Mouse (Mus musculus) liver, embryonic 15.5 days (tissue): ENCODE measurements around the gene Vmn1r207-ps. TPM values are rescaled to one million over a fixed set of nuclear protein-coding genes. Genes with fewer than 3 reads are reported as not detected.
"Not testable (repeated sequence)": the region's sequence is repeated elsewhere in the genome, so short reads cannot be mapped to it uniquely, and the experiment has no call there.

ENCODE experiments used
- ATAC-seq: fragments of 200-750 bp; cut with Nextera tagmentation; 2 replicates; pipeline ENCODE4 v1.8.0; 2017; ENCODE audit warnings: moderate number of reproducible peaks, mild to moderate bottlenecking, moderate library complexity; ENCODE audit not compliant: insufficient read depth
- H3K27ac ChIP-seq: fragments of 300-500 bp; sonication (generic); replicated peaks from 2 replicates; pipeline ENCODE4 v1.5.1; 2015; ENCODE audit warnings: mild to moderate bottlenecking, inconsistent platforms
- H3K27me3 ChIP-seq: fragments of 300-500 bp; sonication (generic); 2 replicates; pipeline ENCODE4 v1.6.1; 2015; ENCODE audit warnings: mild to moderate bottlenecking, inconsistent platforms
- H3K36me3 ChIP-seq: fragments of 300-500 bp; sonication (generic); replicated peaks from 2 replicates; pipeline ENCODE4 v1.6.1; 2015; ENCODE audit warnings: moderate library complexity, mild to moderate bottlenecking, inconsistent platforms
- H3K4me1 ChIP-seq: fragments of 300-500 bp; sonication (generic); replicated peaks from 2 replicates; pipeline ENCODE4 v1.6.1; 2015; ENCODE audit warnings: inconsistent platforms
- H3K4me2 ChIP-seq: fragments of 300-500 bp; sonication (generic); 2 replicates; pipeline ENCODE4 v1.6.1; 2015; ENCODE audit warnings: moderate library complexity, mild to moderate bottlenecking, inconsistent platforms
- H3K4me3 ChIP-seq: fragments of 300-500 bp; sonication (generic); replicated peaks from 2 replicates; pipeline ENCODE4 v1.5.1; 2015; ENCODE audit warnings: mild to moderate bottlenecking, inconsistent platforms
- H3K9ac ChIP-seq: fragments of 300-500 bp; sonication (generic); 2 replicates; pipeline ENCODE4 v1.6.1; 2015; ENCODE audit warnings: moderate library complexity, mild to moderate bottlenecking, inconsistent platforms
- H3K9me3 ChIP-seq: fragments of 300-500 bp; sonication (generic); replicated peaks from 2 replicates; pipeline ENCODE4 v1.6.1; 2016; ENCODE audit warnings: inconsistent platforms
- WGBS: fragments of 180-500 bp; shearing (Covaris S2); methylation state at CpG from one replicate; pipeline ENCODE4 v1.1.7; 2015; ENCODE audit warnings: mixed read lengths; ENCODE audit not compliant: insufficient replicate concordance; 5-methylcytosine and 5-hydroxymethylcytosine counted together
- polyA plus RNA-seq: library from polyadenylated mRNA; unstranded; fragments of >200 nt; fragmentation: Nextera tagmentation; extraction: Ambion mirVana; gene quantifications from 2 replicates; pipeline ENCODE4 v1.2.1, GENCODE M21; 2015

The Vmn1r207-ps gene
- polyA plus RNA-seq, result not detected in 2 replicates

DNA sequence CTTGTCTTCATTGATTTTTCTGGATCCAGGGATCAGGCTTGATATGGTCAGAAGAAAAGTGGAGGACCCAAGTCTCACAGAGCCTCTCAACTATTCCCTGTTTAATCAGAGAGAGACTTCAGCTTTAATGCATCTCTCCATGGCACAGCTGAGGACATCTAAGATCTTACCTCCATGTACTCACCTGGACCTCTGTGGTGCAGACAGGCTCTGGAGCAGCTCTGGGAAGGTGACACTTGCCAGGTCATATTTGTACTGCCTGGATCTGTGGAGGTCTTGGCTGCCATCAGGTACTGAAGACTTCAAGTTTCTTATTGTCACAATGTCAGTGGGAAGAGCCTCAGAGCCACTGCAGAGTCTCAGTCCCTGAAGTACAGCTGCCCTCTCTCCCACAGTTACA lies at the start of gene Vmn1r207-ps:
Gene Vmn1r207-ps (minus strand): TSS at position 101 of the 400 bp plus-strand sequence.
- not testable (repeated sequence) for H3K4me2 ChIP-seq, ATAC-seq, H3K27me3 ChIP-seq, H3K9me3 ChIP-seq, H3K9ac ChIP-seq, H3K27ac ChIP-seq, H3K4me1 ChIP-seq, H3K36me3 ChIP-seq, H3K4me3 ChIP-seq

DNA sequence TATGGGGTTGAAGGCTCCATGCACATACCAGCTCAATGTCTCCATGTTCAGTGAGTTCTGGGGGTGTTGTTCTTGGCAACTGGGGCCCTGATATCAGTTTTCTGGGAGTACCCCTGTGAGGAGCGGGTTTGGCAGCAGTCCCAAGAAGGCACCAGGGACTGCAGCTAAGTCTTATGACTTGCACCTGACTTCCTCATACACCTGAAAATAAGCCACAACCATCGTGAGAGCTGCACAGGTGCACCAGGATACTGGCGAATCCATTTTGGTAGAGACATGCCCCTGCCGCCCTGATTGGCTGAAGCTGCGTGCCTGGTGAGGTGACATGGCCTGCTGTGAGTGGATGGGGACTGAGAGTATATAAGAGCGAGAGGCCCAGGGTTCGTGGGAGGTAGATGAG lies 47.9 kb upstream of the Vmn1r207-ps start, which contains the start of gene Vmn1r208:
Gene Vmn1r208 (minus strand): TSS at position 101 of the 400 bp plus-strand sequence.
- H3K4me3 ChIP-seq, H3K4me2 ChIP-seq, H3K9ac ChIP-seq, ATAC-seq, H3K9me3 ChIP-seq, H3K27ac ChIP-seq, H3K4me1 ChIP-seq, H3K27me3 ChIP-seq, H3K36me3 ChIP-seq: not testable (repeated sequence)
- WGBS, result no CpG with 5 or more reads among the region's 7 CpGs

DNA sequence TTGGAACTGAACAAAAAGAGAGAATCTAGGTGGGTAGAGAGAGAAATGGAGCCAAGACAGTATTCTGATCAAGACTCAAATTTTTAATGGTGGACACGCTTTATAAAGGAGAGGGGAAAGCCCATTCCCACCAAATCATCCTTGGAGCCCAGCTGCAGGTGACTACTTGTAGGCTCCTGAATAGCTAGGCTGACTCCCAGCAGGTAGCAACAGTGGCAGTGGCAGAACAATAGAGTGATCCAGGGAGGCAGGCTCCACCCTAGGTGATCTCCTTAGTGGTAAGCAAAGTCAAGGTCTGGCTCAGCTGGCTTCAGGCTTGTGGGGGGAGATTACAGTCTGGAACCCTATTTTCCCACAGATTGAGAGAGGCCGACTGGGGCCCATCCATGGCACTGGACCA lies 42.2 kb upstream of the Vmn1r207-ps start:
- H3K27ac ChIP-seq, H3K4me1 ChIP-seq, H3K9me3 ChIP-seq, H3K4me3 ChIP-seq, H3K27me3 ChIP-seq, H3K9ac ChIP-seq, ATAC-seq, H3K4me2 ChIP-seq, H3K36me3 ChIP-seq: not testable (repeated sequence)
- WGBS, result 64% methylated on average over 2 of the region's 2 CpGs

DNA sequence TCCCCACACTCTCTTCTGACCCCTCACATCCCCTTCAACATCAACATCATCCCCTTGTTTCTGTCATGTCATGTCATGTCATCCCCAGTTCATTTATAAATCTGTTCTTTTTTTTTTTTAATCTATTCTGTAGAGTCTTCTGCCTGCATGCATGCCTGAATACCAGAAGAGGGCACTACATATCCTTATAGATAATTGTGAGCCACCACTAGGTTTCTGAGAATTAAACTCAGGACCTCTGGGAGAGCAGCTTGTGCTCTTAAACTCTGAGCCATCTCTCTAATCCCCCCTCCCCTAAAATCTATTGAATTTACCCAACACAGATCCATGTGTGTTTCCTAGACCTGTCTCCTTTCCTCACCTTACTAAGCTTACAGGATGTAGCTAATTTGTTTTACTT lies 18.1 kb upstream of the Vmn1r207-ps start:
- Histone ChIP-seq H3K4me1 (no peaks in the 10 kb centered on the region), H3K4me2 (no peak overlapping the region), H3K36me3 (no peaks in the 10 kb centered on the region), H3K9ac (no peak overlapping the region), H3K27me3 (no peaks in the 10 kb centered on the region), H3K27ac (no peak overlapping the region), H3K9me3 (no peaks in the 10 kb centered on the region), H3K4me3 (no peak overlapping the region)
- no peak for ATAC-seq

DNA sequence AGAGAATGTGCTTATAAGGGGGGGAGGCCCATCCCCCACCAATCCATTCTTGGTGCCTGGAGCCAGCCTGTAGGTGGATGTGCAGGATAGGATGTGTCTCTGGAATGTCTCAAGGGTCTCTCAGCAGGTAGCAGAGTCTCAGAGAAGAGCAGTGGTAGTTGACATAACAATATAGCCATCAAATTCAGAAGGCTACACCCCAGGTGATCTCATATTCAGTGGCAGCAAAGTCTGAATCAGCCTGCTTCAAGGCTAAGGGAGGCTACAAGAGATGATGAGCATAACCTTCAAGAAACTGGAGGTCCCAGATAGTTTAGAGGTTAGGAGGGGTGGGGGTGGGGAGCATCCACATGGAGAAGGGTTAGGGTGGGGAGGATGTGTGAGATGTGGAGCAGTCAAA lies 22.5 kb downstream of the Vmn1r207-ps start:
- not testable (repeated sequence) for H3K9ac ChIP-seq, H3K36me3 ChIP-seq, ATAC-seq, H3K4me3 ChIP-seq, H3K27ac ChIP-seq, H3K4me2 ChIP-seq, H3K27me3 ChIP-seq, H3K9me3 ChIP-seq, H3K4me1 ChIP-seq

DNA sequence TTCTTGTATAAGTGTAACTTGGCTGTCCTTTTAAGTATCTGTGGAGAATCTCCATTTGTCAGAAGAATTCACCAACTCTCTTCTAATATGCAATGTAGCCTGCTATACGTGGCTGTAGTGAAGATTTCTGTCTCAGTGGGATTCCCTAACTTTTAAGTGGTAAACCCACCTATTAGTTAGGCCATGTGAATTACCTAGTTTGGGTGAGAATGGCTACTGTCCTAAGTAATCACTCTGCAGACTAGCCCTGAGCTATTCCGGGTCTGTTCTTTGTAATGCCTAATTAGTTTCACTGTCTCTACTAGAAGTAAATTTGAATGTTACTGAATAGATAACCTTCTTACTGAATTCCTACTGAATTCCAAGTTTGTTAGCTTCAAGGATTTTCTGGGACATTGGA lies 26.5 kb downstream of the Vmn1r207-ps start:
- not testable (repeated sequence) for H3K27ac ChIP-seq, H3K36me3 ChIP-seq, H3K9ac ChIP-seq, H3K4me1 ChIP-seq, H3K27me3 ChIP-seq, H3K9me3 ChIP-seq, ATAC-seq, H3K4me3 ChIP-seq, H3K4me2 ChIP-seq
- 32% methylated on average over 2 of the region's 2 CpGs for WGBS

Other genes starting within 250 kb of the Vmn1r207-ps start
- gene Vmn1r202, start 224.2 kb downstream of the Vmn1r207-ps start, polyA plus RNA-seq, result not detected in 2 replicates
- gene Vmn1r203, start 211.5 kb downstream of the Vmn1r207-ps start, polyA plus RNA-seq, result not detected in 2 replicates
- not detected in 2 replicates for gene Vmn1r204, start 176.4 kb downstream of the Vmn1r207-ps start, polyA plus RNA-seq
- gene Vmn1r205, start 136.6 kb downstream of the Vmn1r207-ps start, polyA plus RNA-seq, result not detected in 2 replicates
- not detected in 2 replicates for gene Vmn1r206, start 105.4 kb downstream of the Vmn1r207-ps start, polyA plus RNA-seq
- not detected in 2 replicates for gene Vmn1r208, start 47.8 kb upstream of the Vmn1r207-ps start, polyA plus RNA-seq
- gene Vmn1r209, start 80.1 kb upstream of the Vmn1r207-ps start, polyA plus RNA-seq, result not detected in 2 replicates
- gene Vmn1r210, start 101.7 kb upstream of the Vmn1r207-ps start, polyA plus RNA-seq, result not detected in 2 replicates
- not detected in 2 replicates for gene Vmn1r211, start 127.9 kb upstream of the Vmn1r207-ps start, polyA plus RNA-seq
- gene Vmn1r212, start 154.6 kb upstream of the Vmn1r207-ps start, polyA plus RNA-seq, result not detected in 2 replicates